Mouse (Mus musculus): Measurements from ENCODE around the gene Pde4c. TPM values are rescaled to one million over a fixed set of nuclear protein-coding genes. Genes with fewer than 3 reads are reported as not detected.

Pde4c gene
- polyA plus RNA-seq (2012; rRNA removed), result 4.1 and 5.5 TPM in 2 replicates

DNA sequence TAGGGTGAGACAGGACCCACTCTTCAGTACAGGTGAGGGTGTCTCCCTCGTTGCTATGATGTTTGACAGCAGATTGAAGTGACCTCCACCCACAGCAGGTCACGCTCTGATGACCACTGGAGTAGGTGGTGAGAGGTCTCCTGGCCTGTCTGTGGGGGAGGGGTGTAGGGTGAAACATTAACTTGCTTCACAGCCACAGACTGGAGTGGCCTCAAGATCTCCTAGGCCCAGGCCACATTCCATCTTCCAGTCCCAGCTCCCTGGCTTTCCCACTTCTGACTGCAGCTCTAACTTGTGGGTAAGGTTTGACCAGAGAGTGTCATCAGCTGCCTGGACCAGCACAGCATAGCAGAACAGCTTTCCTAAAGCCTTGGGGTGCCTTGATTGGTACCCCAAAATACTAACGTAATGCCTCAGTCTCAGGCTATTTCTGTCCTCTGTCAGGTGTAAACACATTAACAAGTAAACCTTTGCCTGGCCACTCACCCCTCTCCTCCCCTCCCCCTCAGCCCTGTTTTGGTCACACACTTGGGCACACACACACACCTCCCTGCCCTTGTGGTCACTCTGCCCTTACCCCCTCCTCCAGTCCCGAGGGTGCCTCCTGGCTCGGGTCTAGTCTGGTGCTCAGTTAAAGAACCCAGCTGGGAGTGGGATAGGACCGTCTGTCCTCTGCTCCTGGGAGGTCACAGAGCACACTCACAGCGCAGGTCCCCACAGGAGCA is at the start of gene Pde4c:
Gene Pde4c, plus strand, starts transcription at position 235 of the 725 bp plus-strand sequence.
- no peak for TF ChIP-seq CTCF (IDR thresholded peaks at IDR 0.05; ENCODE audit: insufficient read depth, low read length)
- no peak for TF ChIP-seq POLR2A (IDR thresholded peaks at IDR 0.05; ENCODE audit: borderline replicate concordance, extremely low read depth, low read depth, low read length)
- no peaks in the 10 kb centered on the region for H3K4me1 ChIP-seq (ENCODE audit: control insufficient read depth, insufficient read depth, low read length)
- peak; percentile 57 for DNase-seq
- WGBS, result 53% methylated on average over 7 of the region's 7 CpGs
- H3K4me3 ChIP-seq (replicated peaks; ENCODE audit: extremely low read depth, low read depth, low read length), result peak within 1 kb of the TSS; percentile 36

- TF ChIP-seq CTCF (IDR thresholded peaks at IDR 0.05; ENCODE audit: insufficient read depth, low read length) (no peak), POLR2A (IDR thresholded peaks at IDR 0.05; ENCODE audit: borderline replicate concordance, extremely low read depth, low read depth, low read length) (no peak)
- DNase-seq, result no peak
- WGBS, result 64% methylated on average over 3 of the region's 3 CpGs
- Histone ChIP-seq H3K4me1 (ENCODE audit: control insufficient read depth, insufficient read depth, low read length) (peaks cover 22% of the 10 kb centered on the region), H3K4me3 (replicated peaks; ENCODE audit: extremely low read depth, low read depth, low read length) (peak overlapping the region; percentile 78)
These were observed 49.4 kb upstream of the Pde4c start for GRCm38 (mm10) chr8:70674109-70674508.

DNA sequence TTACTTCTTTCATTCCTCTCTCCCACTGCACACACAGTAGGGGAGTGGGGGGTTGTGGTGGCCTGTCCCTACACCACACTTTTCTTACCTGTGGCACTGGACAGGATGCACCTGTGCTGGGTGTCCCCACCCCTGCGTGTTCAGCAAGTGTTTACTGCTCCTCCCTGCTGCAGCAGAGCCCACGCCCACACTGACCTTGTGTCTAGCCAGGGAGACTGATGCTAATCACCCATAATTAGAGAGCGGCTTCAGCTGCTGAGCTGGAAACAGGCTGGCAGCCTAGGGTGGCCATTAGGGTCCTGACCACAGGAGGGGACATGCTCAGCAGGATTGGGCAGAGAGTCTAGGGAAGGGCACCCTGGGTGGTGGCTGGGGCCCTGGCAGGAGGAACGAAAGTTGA is 48.8 kb upstream of the Pde4c start:
- H3K4me3 ChIP-seq (replicated peaks; ENCODE audit: extremely low read depth, low read depth, low read length), result no peak overlapping the region
- peaks cover 24% of the 10 kb centered on the region for H3K4me1 ChIP-seq (ENCODE audit: control insufficient read depth, insufficient read depth, low read length)
- no peak for TF ChIP-seq POLR2A (IDR thresholded peaks at IDR 0.05; ENCODE audit: borderline replicate concordance, extremely low read depth, low read depth, low read length)
- no peak for TF ChIP-seq CTCF (IDR thresholded peaks at IDR 0.05; ENCODE audit: insufficient read depth, low read length)
- WGBS, result 64% methylated on average over 4 of the region's 4 CpGs
- DNase-seq, result no peak

- H3K4me1 ChIP-seq (ENCODE audit: control insufficient read depth, insufficient read depth, low read length), result peaks cover 24% of the 10 kb centered on the region
- no peak for DNase-seq
- 43% methylated on average over 1 of the region's 1 CpGs for WGBS
These were observed 48.2 kb upstream of the Pde4c start for GRCm38 (mm10) chr8:70675336-70675735.

DNA sequence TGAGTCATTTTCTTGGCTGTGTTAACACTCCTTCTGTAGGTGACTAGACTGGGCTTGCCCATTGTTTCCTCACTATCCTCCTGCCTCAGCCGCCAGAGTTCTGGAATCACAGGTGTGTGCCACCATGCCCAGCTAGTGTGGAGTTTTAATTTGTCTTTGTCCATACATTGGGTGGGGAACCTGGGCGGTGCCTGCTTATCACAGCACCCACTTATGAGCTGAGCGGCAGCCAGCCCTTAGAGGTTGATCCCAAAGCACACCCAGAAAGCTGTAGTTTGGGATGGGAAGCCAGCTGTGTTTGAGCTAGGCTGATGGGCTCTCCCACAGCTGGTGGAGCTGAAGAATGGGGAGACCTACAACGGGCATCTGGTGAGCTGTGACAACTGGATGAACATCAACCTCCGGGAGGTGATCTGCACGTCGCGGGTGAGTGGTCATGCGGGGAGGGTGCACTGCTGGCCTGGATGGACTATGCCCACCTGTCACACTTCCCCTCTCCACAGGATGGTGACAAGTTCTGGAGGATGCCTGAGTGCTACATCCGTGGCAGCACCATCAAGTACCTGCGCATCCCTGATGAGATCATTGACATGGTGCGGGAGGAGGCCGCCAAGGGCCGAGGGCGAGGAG is 46.0 kb upstream of the Pde4c start:
- DNase-seq, result no peak
- WGBS, result 91% methylated on average over 15 of the region's 15 CpGs
- peaks cover 28% of the 10 kb centered on the region for H3K4me1 ChIP-seq (ENCODE audit: control insufficient read depth, insufficient read depth, low read length)
- H3K4me3 ChIP-seq (replicated peaks; ENCODE audit: extremely low read depth, low read depth, low read length), result no peak overlapping the region
- no peak for TF ChIP-seq CTCF (IDR thresholded peaks at IDR 0.05; ENCODE audit: insufficient read depth, low read length)
- no peak for TF ChIP-seq POLR2A (IDR thresholded peaks at IDR 0.05; ENCODE audit: borderline replicate concordance, extremely low read depth, low read depth, low read length)

More at GRCm38 (mm10) chr8:70675336-70675735, 48.2 kb upstream of the Pde4c start:
- TF ChIP-seq POLR2A (IDR thresholded peaks at IDR 0.05; ENCODE audit: borderline replicate concordance, extremely low read depth, low read depth, low read length) (no peak), CTCF (IDR thresholded peaks at IDR 0.05; ENCODE audit: insufficient read depth, low read length) (no peak)
- H3K4me3 ChIP-seq (replicated peaks; ENCODE audit: extremely low read depth, low read depth, low read length), result no peak overlapping the region

GRCm38 (mm10) chr8:70678679-70679078 is 44.8 kb upstream of the Pde4c start:
- no peak overlapping the region for H3K4me3 ChIP-seq (replicated peaks; ENCODE audit: extremely low read depth, low read depth, low read length)
- H3K4me1 ChIP-seq (ENCODE audit: control insufficient read depth, insufficient read depth, low read length), result peaks cover 28% of the 10 kb centered on the region
- TF ChIP-seq CTCF (IDR thresholded peaks at IDR 0.05; ENCODE audit: insufficient read depth, low read length) (no peak), POLR2A (IDR thresholded peaks at IDR 0.05; ENCODE audit: borderline replicate concordance, extremely low read depth, low read depth, low read length) (no peak)
- DNase-seq, result no peak

DNA sequence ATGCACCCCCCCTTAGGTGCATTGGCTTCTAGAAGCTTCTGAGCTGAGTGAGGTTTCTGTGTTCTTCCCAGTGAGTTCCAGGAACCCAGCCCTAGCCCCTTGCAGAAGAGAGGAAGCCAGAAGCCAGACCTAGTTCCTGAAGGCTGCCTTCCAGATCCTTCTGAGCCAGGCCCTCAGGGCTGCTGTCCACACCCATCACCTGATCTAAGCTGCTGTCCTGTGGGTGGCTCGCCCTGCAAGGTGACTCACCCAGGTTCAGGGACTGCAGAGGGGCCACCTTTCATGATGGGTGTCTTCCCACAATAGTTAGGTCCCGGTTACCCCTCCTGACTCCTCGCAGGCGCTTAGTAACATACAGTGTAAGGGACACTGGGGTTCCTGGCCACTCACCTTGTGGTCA is 44.1 kb upstream of the Pde4c start:
- no peak for TF ChIP-seq POLR2A (IDR thresholded peaks at IDR 0.05; ENCODE audit: borderline replicate concordance, extremely low read depth, low read depth, low read length)
- TF ChIP-seq CTCF (IDR thresholded peaks at IDR 0.05; ENCODE audit: insufficient read depth, low read length), result no peak
- no peak for DNase-seq
- 83% methylated on average over 4 of the region's 4 CpGs for WGBS

DNA sequence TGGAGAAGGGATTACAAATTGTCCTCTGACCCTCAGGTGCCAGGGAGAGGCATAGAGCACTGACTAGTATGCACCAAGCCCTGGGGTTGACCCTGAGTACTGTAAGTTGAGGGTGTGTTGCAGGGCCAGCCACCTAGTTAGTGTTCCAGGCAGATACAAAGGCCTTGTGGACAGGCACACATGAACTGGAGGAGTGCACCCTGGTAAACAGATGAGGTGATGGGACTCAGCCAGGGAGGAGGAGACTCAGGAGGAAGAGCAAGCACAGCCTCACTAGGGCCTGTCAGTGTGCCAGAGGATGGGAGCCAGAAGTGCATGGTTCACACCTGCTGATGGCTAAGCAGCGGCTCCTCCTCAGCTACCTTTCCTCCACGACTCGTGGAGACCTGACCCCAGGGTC is 43.5 kb upstream of the Pde4c start:
- DNase-seq, result no peak

More for the DNA sequence above, 44.1 kb upstream of the Pde4c start:
- Histone ChIP-seq H3K4me3 (replicated peaks; ENCODE audit: extremely low read depth, low read depth, low read length) (no peak overlapping the region), H3K4me1 (ENCODE audit: control insufficient read depth, insufficient read depth, low read length) (peaks cover 22% of the 10 kb centered on the region)

GRCm38 (mm10) chr8:70681410-70681809 is 42.1 kb upstream of the Pde4c start:
- TF ChIP-seq POLR2A (IDR thresholded peaks at IDR 0.05; ENCODE audit: borderline replicate concordance, extremely low read depth, low read depth, low read length) (no peak), CTCF (IDR thresholded peaks at IDR 0.05; ENCODE audit: insufficient read depth, low read length) (no peak)
- H3K4me1 ChIP-seq (ENCODE audit: control insufficient read depth, insufficient read depth, low read length), result peaks cover 11% of the 10 kb centered on the region
- H3K4me3 ChIP-seq (replicated peaks; ENCODE audit: extremely low read depth, low read depth, low read length), result no peak overlapping the region
- no peak for DNase-seq
- WGBS, result 54% methylated on average over 3 of the region's 3 CpGs

More for the DNA sequence above, 43.5 kb upstream of the Pde4c start:
- Histone ChIP-seq H3K4me1 (ENCODE audit: control insufficient read depth, insufficient read depth, low read length) (peaks cover 16% of the 10 kb centered on the region), H3K4me3 (replicated peaks; ENCODE audit: extremely low read depth, low read depth, low read length) (no peak overlapping the region)
- TF ChIP-seq CTCF (IDR thresholded peaks at IDR 0.05; ENCODE audit: insufficient read depth, low read length) (no peak), POLR2A (IDR thresholded peaks at IDR 0.05; ENCODE audit: borderline replicate concordance, extremely low read depth, low read depth, low read length) (no peak)
- 76% methylated on average over 3 of the region's 3 CpGs for WGBS

GRCm38 (mm10) chr8:70682193-70682592 is 41.3 kb upstream of the Pde4c start:
- TF ChIP-seq CTCF (IDR thresholded peaks at IDR 0.05; ENCODE audit: insufficient read depth, low read length), result no peak
- TF ChIP-seq POLR2A (IDR thresholded peaks at IDR 0.05; ENCODE audit: borderline replicate concordance, extremely low read depth, low read depth, low read length), result peak; percentile 31; the same call in 1 of the 2 replicates

More at GRCm38 (mm10) chr8:70682193-70682592, 41.3 kb upstream of the Pde4c start:
- Histone ChIP-seq H3K4me1 (ENCODE audit: control insufficient read depth, insufficient read depth, low read length) (peaks cover 11% of the 10 kb centered on the region), H3K4me3 (replicated peaks; ENCODE audit: extremely low read depth, low read depth, low read length) (no peak overlapping the region)
- DNase-seq, result peak; percentile 54
- WGBS, result 7% methylated on average over 19 of the region's 19 CpGs

All from lung, adult 2 months (tissue).